Mouse (Mus musculus): ENCODE data around the gene Bicd2.
A peak's percentile ranks its signal among the peaks of the same experiment; 100 is the strongest.

Gene Bicd2

GRCm38 (mm10) chr13:49402628-49403027 is 61.2 kb downstream of the Bicd2 start:
- DNase-seq = no peak

- no peak for DNase-seq
Observed at GRCm38 (mm10) chr13:49407795-49408194, 66.4 kb downstream of the Bicd2 start.

GRCm38 (mm10) chr13:49420754-49421605 is 79.6 kb downstream of the Bicd2 start, which contains the start of gene Ippk:
TSS of gene Ippk (plus strand) at chr13:49421249.
- peak; percentile 99 for DNase-seq

- no peak for DNase-seq
Observed at GRCm38 (mm10) chr13:49421606-49421917, 80.2 kb downstream of the Bicd2 start.

- no peak for DNase-seq
Observed at GRCm38 (mm10) chr13:49421959-49422358, 80.6 kb downstream of the Bicd2 start.

GRCm38 (mm10) chr13:49426736-49427135 is 85.4 kb downstream of the Bicd2 start:
- no peak for DNase-seq

- DNase-seq = no peak
Observed at GRCm38 (mm10) chr13:49428042-49428675, 86.8 kb downstream of the Bicd2 start.

GRCm38 (mm10) chr13:49430529-49430928 is 89.1 kb downstream of the Bicd2 start:
- DNase-seq = no peak

GRCm38 (mm10) chr13:49433268-49434029 is 92.1 kb downstream of the Bicd2 start:
- DNase-seq = no peak

GRCm38 (mm10) chr13:49435745-49436144 is 94.4 kb downstream of the Bicd2 start:
- no peak for DNase-seq

- DNase-seq = no peak
Observed at GRCm38 (mm10) chr13:49436170-49436569, 94.8 kb downstream of the Bicd2 start.

Data from cerebellum, adult 18-20 months (tissue).